Mouse (Mus musculus) myocyte (in vitro differentiated cells): ENCODE results near the gene Sstr3.

ENCODE experiments used
- CEBPB ChIP-seq: IDR thresholded peaks from 2 replicates; pipeline ENCODE4 v1.6.1; 2011; ENCODE audit warnings: mild to moderate bottlenecking, moderate library complexity; ENCODE audit not compliant: poor library complexity, insufficient read depth, severe bottlenecking
- E2F4 ChIP-seq: IDR thresholded peaks from one replicate; pipeline ENCODE4 v1.6.1; 2011; ENCODE audit warnings: mild to moderate bottlenecking, control low read depth, moderate library complexity; ENCODE audit not compliant: insufficient read depth
- MYOD1 ChIP-seq, 3 experiments: IDR thresholded peaks; one replicate each; pipeline ENCODE4 v1.6.1; 2011; ENCODE audit warnings: control low read depth in 2 of 3, low read depth in 2 of 3, mild to moderate bottlenecking in 2 of 3, moderate library complexity in 1 of 3; ENCODE audit not compliant: insufficient read length in 2 of 3, control insufficient read depth in 1 of 3
- MYOG ChIP-seq, 3 experiments: IDR thresholded peaks; one replicate each; pipeline ENCODE4 v1.6.1; 2011; ENCODE audit warnings: control low read depth in 2 of 3, low read depth in 2 of 3, mild to moderate bottlenecking in 2 of 3; ENCODE audit not compliant: insufficient read length in 2 of 3, control insufficient read depth in 1 of 3, insufficient read depth in 1 of 3
- POLR2A ChIP-seq: IDR thresholded peaks from one replicate; pipeline ENCODE4 v1.6.1; 2011; ENCODE audit warnings: low read depth, mild to moderate bottlenecking, control low read depth, moderate library complexity; ENCODE audit not compliant: insufficient read length
- POLR2AphosphoS2 ChIP-seq: IDR thresholded peaks from one replicate; pipeline ENCODE4 v1.6.1; 2011; ENCODE audit warnings: low read depth, control low read depth; ENCODE audit not compliant: insufficient read length
- SRF ChIP-seq: IDR thresholded peaks from one replicate; pipeline ENCODE4 v1.6.1; 2011; ENCODE audit warnings: low read depth; ENCODE audit not compliant: control insufficient read depth, insufficient read length
- TCF12 ChIP-seq: IDR thresholded peaks from one replicate; pipeline ENCODE4 v1.6.1; 2011; ENCODE audit warnings: mild to moderate bottlenecking, control low read depth; ENCODE audit not compliant: poor library complexity, insufficient read depth, severe bottlenecking
- USF1 ChIP-seq: IDR thresholded peaks from one replicate; pipeline ENCODE4 v1.6.1; 2011; ENCODE audit warnings: low read depth, mild to moderate bottlenecking, control low read depth, moderate library complexity

DNA sequence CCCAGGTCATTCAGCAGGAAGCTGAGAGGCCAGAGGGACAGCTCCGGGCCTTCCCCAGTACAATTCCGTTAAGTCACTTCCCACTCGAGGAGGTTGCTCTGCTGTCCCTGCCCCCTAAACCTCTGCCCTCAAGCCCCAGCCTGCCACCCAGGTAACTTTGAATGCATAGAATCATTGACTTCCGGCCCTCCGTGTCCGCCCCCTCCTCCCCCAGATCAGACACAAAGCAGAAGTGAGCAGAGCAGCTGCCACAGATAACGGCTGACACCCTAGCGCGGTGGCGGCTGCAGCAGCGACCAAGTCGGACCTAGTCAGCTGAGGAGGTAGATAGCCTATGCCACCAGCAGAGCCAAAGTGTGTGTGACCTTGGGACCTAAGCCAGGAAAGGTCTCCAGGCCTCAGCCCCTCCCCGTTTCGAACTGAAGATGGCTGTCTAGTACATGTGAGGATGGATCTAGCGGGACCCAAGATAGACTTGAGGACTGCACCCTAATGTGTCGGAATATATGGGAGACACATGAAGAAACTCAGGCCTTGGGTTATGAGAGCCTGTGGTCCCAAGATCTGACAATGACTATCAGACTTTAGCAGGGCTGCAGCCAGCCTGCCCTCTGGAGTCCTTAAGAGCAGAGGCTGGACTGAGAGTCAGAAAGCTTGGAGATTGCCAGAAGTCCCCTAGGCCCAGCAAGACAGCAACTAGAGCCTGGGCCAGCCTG, 27.2 kb upstream of the Sstr3 start:
- TF ChIP-seq MYOG (IDR thresholded peaks at IDR 0.05; ENCODE audit: control insufficient read depth in 1 of 3, insufficient read depth in 1 of 3, insufficient read length in 2 of 3, low read depth in 2 of 3): peak in 1 of 3 experiments; percentile 26
- TF ChIP-seq POLR2A: no peak
- no peak for TF ChIP-seq SRF
- no peak for TF ChIP-seq E2F4
- TF ChIP-seq TCF12: no peak
- TF ChIP-seq USF1: no peak
- TF ChIP-seq CEBPB: no peak
- no peak for TF ChIP-seq POLR2AphosphoS2
- TF ChIP-seq MYOD1 (IDR thresholded peaks at IDR 0.05; ENCODE audit: control insufficient read depth in 1 of 3, insufficient read length in 2 of 3, low read depth in 2 of 3): peak in 1 of 3 experiments; percentile 36
